Mouse (Mus musculus): ENCODE results near the gene Banp.

DNA sequence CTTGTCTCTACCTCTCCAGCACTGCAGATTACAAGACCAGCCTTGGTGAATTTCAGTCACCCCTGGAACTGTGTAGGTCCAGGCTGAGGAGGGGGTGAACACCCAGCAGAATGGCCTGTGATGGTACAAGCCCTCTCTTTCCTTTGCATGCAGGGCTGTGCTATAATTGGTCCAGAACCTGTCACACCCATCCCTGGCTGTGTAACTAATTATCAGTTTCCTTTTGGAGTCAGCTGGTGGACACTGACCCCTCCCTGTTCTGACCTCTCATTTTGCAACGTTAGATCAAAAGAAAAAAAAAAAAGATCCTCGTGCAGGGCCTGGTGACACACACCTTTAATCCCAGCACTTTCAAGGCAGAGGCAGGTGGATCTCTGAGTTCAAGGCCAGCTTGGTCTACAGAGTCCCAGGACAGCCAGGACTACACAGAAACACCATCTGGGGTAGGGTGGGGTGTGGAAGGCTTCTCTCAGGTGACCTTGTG is 6.5 kb upstream of the Banp start:
- TF ChIP-seq CTCF (IDR thresholded peaks at IDR 0.05; ENCODE audit: low read depth, low read length) (no peak), TAL1 (conservative IDR thresholded peaks at IDR 0.05; ENCODE audit: low read depth, low read length) (no peak)
